Mouse (Mus musculus) monocyte, adult 5-6 weeks (primary cell): Measurements from ENCODE around the gene Mamstr. TPM values are rescaled to one million over a fixed set of nuclear protein-coding genes. Genes with fewer than 3 reads are reported as not detected.
A peak's percentile ranks its signal among the peaks of the same experiment; 100 is the strongest.

ENCODE experiments used
- ATAC-seq: fragments of 153-309, 156-312 bp; replicated peaks from 2 replicates; pipeline ENCODE4 v1.8.0; 2017; ENCODE audit warnings: mild to moderate bottlenecking; ENCODE audit not compliant: low TSS enrichment, insufficient number of reproducible peaks, severe bottlenecking, poor library complexity, low FRiP score
- total RNA-seq: library from RNA; stranded (forward); fragments of 200-1000, 200-491, 200-594 nt; gene quantifications from 3 replicates; pipeline ENCODE4 v1.2.3, GENCODE M21; 2017

Mamstr gene
- total RNA-seq, 1 experiment from 2014 or later: 0.19 TPM

- no peak for ATAC-seq
Measured at GRCm38 (mm10) chr7:45626571-45627076, 13.2 kb upstream of the Mamstr start.

- no peak for ATAC-seq
Measured at GRCm38 (mm10) chr7:45627261-45627660, 12.5 kb upstream of the Mamstr start, which contains the start of gene Rasip1. Rasip1 (plus strand) TSS chr7:45627488.

- peak; percentile 63 for ATAC-seq
Measured at GRCm38 (mm10) chr7:45628364-45629294, 11.1 kb upstream of the Mamstr start.

GRCm38 (mm10) chr7:45630064-45630907, 9.5 kb upstream of the Mamstr start:
- no peak for ATAC-seq

- ATAC-seq: no peak
Measured at GRCm38 (mm10) chr7:45632499-45632898, 7.3 kb upstream of the Mamstr start.

GRCm38 (mm10) chr7:45634946-45635681, 4.7 kb upstream of the Mamstr start:
- ATAC-seq: peak; percentile 88

GRCm38 (mm10) chr7:45635711-45636688, 3.8 kb upstream of the Mamstr start:
- no peak for ATAC-seq

GRCm38 (mm10) chr7:45637710-45638109, 2.1 kb upstream of the Mamstr start:
- ATAC-seq: no peak

- ATAC-seq: no peak
Measured at GRCm38 (mm10) chr7:45638623-45639401, 965 bp upstream of the Mamstr start.

GRCm38 (mm10) chr7:45640191-45640957, 597 bp downstream of the Mamstr start:
- no peak for ATAC-seq

- ATAC-seq: no peak
Measured at GRCm38 (mm10) chr7:45641391-45642040, 1.7 kb downstream of the Mamstr start.

- no peak for ATAC-seq
Measured at GRCm38 (mm10) chr7:45642083-45642482, 2.3 kb downstream of the Mamstr start.

GRCm38 (mm10) chr7:45642503-45643255, 2.9 kb downstream of the Mamstr start:
- ATAC-seq: no peak

GRCm38 (mm10) chr7:45643441-45644178, 3.8 kb downstream of the Mamstr start:
- peak; percentile 74 for ATAC-seq
